Mouse (Mus musculus) cerebellum, postnatal 14 days (tissue): ENCODE results near the gene Zfp207.
"Not testable (repeated sequence)": the region's sequence is repeated elsewhere in the genome, so short reads cannot be mapped to it uniquely, and the experiment has no call there.

Experiments
- DNase-seq, 2 experiments: peaks; one replicate each; pipeline ENCODE4 v3.0.0; 2021; ENCODE audit warnings: mixed read lengths in 2 of 2

Gene Zfp207

DNA sequence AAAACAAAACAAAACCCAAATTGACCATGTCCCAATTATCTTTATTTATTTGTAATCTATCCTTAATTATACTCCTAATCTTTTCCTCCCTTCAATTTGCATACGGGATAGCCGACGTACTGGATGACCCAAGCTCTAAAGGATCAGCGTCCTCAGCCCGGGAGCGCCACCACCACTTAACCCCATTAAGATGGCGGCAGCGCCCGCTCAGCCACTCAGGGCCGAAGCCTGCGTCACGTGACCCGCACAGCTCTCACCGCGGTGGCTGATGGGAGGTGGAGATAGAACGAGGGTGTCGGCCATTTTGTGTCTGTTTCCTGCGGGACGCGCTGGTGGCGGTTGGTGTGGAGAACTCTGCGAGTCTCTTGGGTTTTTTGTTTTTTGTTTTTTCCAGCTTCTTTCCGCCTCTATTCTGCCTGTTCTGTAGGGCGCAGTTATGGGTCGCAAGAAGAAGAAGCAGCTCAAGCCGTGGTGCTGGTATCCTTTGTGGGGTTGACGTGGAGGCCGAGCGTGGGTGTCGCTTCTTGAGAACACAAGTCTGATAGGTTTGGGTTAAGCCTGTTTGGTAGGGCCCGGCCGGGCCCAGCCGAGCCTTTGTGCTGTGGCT lies at the start of gene Zfp207:
Gene Zfp207, plus strand, starts transcription at position 261 of the 607 bp plus-strand sequence.
- DNase-seq = peak; percentile 99

DNA sequence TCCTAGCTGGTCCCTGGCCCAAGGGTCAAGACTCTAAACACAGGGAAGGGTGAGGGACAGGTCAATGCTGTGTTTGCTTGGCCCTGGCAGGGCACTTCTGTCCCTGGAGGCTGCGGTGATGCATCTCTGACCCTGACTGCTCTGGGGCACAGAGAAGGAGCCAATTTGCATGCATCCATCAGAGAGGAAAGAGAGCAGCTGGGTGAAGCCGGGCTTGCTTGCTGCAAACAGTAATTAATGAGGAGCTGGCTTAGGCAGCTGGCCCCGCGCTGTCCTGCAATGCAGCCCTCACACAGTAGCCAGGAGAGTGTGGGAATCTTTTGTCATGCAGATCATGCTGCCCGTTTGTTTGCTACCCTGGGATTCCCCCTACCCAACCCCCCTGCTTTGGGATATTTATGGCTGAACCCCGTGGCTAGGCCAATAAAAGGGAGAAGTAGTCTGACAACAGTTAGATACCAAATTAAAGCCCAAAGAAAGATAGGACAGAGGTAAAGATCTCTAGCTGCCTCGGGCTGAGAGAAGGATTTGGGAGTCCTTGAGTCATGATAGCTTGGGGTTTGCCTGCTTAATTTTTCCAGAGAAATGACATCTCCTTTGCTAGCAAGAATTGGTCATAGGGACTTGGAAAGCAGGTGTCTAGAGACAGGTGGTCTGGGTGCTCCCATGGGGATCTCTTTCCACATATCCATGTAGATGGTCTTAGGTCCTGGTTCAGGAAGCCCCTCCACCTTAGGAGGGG lies 47.3 kb upstream of the Zfp207 start:
- peak in 1 of 2 experiments; percentile 18 for DNase-seq

DNA sequence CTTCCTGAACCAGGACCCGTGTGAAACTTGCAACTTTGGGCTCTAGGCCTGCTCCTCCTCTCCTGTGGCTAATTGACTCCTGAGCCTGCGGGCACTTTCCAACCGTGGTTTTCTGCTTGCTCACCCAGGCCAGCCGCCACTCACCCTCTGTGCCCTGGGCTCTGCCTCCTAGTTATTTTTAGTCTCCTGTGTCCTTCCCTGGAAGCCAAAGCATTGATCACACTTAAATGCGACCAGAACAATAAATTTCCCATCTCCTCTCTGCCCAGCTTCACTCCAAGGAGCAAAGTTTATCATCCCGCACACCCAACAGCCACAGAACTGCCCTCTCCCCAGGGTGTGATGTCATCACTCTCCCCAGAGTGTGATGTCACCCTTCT lies 46.7 kb upstream of the Zfp207 start:
- DNase-seq = no peak

DNA sequence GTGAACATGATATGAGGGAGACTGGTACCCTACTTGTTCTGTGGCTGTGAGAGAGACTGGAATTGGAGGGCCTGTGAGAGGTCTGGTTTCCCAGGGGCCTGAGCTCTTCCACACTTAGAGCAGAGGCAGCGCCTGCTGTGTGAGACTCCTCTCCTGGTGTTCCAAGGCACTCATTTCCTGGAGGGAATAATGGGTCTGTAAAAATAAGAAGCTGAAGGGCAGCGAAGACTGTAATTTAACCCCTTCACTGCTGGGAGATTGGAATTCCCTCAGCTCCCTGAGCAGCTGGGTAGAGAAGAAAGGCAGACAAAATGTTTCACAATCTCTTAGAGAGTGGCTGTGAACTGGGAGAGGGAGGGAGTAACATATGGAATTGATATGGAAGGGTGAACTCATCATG lies 40.6 kb upstream of the Zfp207 start:
- DNase-seq = no peak

DNA sequence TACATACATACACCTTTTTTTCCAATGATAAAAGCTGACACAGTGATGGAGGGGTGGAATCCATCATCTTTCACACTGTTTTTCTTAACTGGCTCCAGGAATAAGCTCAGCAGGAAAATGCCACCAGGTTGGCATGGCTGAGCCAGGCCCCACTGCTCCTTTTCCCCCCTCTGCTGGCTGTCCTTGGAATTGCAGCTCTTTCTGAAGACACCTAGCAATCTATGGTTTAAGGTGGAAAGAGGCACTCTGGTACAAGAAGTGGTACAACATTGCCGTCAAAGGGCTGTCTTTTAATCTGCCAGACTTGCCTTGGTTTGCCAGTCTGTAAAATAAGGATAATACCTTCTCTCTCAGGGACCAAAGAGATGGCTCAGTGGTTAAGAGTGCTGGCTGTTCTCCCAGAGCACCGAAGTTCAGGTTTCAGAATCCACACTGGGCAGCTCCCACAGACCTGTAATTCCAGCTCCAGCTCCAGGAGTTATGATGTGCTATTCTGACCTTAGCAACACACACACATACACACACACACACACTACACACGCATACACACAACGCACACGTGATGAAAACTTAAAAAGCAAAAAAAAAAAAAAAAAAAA lies 31.1 kb upstream of the Zfp207 start:
- DNase-seq = peak; percentile 95 to 99

DNA sequence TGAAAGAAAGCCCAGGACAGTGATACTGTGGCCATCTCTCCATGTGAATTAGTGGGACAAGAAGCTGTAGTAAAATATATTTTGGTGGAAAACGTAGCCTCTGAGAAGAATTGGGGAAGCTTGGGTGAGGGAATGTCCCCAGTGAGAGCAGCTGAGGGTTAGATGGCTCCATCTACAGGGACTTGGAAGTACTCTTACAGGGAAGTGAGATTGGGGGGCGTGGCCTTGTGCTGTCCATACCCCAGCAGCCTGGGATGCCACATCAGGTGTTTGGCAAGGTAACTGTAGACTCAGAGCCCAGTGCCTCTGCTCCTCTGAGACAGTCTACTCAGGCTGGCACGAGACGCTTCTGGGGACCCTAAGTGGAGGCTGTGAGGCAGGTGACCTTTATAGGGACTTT lies 28.2 kb upstream of the Zfp207 start:
- peak in 1 of 2 experiments; percentile 25 for DNase-seq

DNA sequence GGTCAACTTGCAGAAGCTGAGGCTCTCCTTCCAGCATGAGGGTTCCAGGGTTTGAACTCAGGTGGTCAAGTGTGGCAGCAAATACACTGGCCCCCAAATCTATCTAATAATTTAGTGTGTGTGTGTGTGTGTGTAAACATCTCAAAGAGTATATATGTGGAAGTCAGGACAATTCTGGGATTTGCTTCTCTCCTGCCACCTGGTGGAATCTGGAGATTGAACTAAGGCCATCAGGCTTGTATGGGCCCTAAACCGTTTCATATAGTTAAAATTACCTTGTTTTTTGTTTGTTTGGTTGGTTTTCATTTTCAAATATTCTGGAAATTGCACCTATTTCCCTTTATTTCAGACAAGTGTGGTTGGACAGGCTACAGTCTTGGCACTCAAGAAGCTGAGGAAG lies 14.1 kb upstream of the Zfp207 start:
- no peak for DNase-seq

DNA sequence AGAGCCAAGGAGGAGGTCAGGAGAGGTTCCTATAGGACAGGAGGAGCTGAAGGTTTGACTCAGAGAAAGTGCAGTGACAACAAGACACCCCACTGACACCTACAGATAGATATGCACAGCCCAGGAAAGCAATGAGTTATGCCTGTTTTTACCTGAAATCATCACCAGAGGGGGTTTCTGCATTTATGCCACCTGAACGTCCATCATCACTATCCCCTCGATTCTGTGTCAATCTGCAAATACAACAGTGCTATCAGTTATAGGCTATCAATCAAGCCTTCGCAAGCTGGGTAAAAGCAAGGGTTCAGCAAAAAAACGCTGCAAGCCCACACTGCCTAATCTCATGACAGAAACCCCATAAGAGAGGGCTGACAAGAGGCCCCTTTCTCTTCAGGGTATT lies 6.4 kb upstream of the Zfp207 start:
- DNase-seq = no peak

DNA sequence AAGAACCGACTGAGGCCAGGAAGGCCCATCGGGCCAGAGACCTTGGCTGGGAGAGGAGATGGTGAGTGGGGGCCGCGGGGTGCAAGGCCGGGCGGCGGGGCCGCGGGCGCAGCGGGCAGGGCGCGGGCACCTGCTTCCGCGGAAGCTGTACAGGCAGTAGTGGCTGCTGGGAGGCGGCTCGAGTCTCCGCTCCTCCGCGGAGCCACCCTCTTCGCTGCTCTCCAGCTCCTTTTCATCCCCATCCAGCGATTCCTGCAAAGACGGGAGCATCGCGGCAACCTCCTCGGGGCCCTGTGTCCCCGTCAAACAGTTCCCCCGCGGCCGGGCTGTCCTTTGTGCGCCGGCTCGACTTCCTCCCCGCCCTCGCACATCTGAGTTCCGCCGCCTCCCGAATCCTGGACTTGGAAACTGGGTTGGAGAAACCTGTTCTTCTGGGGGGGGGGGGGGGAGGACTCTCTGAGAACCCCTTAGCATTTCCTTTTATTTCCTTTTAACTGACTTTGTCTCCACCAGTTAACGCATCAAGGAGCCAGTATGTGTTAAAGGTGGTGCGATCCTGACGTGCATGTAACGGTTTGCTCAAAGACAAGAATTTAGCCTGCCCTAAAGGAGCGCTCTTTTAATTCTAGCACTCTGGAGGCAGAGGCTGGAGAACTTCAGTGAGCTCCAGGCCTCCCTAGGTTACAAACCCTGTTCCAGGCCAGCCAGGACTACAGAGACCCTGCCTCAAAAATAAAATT lies 5.2 kb upstream of the Zfp207 start, which contains the start of gene 5730455P16Rik:
Gene 5730455P16Rik, minus strand, starts transcription at position 323 of the 740 bp plus-strand sequence.
- DNase-seq = peak; percentile 92 to 94

DNA sequence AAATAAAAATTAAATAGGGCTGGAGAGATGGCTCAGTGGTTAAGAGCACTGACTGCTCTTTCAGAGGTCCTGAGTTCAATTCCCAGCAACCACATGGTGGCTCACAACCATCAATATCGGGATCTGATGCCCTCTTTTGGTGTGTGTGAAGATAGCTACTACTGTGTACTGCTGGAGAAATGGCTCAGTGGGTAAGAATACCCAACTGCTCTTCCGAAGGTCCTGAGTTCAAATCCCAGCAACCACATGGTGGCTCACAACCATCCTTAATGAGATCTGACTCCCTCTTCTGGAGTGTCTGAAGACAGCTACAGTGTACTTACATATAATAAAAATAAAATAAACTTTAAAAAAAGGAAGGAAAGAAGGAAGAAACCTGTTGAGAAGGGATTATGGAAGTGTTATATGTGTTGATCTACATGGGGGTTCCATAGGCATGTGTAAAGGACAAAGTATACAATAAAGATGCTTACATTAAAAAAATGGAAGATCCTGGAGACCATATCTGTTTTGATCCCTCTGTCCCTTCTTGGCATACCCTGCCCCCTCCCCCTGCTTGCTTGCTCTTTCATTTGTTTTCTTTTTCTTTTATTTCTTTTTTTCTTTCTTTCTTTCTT lies 4.5 kb upstream of the Zfp207 start:
- not testable (repeated sequence) for DNase-seq

DNA sequence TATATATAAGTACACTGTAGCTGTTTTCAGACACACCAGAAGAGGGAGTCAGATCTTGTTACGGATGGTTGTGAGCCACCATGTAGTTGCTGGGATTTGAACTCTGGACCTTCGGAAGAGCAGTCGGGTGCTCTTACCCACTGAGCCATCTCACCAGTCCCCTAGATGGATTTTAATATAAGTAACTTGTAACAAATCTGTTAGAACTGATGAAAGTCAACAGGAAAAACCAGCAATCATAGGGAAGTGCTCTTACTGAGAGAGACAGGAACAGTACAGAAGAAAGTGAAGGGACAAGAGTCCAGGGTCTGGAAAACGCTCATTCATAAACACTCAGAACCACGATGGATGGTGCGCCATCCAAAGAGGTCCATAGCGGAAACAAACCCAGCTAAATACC lies 3.9 kb upstream of the Zfp207 start:
- DNase-seq = not testable (repeated sequence)

DNA sequence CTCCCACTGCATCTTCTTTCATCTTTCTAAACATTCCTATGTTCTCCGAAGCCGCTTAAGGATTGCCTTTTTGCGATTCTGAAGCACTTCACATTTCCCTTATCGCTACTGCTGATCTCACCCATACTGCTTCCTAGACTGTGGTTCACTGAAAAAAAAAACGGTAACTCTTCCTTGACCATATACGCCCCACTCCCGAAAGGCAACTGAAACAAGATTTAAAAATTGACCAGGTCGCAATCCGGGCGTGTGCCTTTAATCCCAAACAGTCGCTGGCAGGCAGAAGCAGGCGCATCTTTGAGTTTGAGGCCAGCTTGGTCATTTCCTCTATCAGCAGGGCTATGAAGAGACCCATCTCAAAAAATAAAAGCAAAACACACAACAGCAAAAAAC lies 457 bp upstream of the Zfp207 start:
- peak in 1 of 2 experiments; percentile 41 for DNase-seq

DNA sequence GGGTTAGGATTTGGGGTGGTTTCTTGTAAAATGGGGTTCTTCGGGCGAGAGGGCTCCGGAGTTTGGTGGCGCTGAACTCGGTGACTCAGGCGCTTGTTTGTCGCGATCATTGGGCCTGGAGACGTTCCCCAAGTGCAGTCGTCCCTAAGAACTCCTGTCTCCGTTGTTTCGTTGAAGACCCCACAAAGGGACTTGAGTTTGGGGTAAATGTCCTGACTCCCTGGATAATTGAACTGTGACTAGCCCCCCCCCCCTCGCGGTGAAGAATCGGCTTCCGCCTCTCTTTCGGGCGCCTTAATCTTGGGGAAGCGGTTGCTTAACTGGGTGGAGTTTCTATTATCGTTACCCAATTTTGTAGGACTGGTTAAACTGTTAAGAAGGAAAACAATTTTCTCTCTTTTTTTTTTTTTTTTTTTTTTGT lies 557 bp downstream of the Zfp207 start:
- peak in 1 of 2 experiments; percentile 55 for DNase-seq

DNA sequence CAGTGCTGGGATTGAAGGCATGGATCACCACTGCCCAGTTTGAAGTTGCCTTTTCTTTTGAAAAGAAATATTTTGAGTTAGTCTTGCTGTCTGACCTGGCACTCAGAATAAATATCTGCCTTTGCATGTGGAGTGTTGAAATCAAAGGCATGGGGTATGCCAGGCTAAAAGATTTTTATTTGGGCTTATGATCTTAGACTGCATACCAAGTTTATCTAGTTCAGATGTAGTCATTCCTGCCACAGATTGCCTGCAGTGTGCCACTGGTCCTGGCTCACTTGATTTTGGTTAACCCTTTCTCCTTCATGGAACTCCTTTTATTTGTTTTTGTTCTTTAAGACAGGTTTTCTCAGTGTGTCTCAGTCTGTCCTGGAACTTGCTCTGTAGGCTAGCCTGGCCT lies 1.4 kb downstream of the Zfp207 start:
- no peak for DNase-seq

DNA sequence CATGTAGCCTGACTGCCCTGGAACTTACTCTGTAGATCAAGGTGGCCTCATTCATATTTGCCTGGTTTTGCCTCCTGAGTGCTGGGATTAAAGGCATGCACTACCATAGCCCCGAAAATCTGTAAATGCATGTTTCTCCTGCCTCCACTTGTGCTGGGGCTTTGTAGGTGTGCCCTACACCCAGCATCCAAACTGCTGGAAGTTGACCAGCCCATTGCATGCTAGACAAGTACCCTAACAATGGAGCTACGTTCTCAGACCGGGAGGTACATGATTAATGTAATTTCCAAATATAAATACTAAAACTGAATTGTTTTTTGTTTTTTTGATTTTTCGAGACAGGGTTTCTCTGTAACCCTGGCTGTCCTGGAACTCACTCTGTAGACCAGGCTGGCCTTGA lies 2.0 kb downstream of the Zfp207 start:
- DNase-seq = peak in 1 of 2 experiments; percentile 23

DNA sequence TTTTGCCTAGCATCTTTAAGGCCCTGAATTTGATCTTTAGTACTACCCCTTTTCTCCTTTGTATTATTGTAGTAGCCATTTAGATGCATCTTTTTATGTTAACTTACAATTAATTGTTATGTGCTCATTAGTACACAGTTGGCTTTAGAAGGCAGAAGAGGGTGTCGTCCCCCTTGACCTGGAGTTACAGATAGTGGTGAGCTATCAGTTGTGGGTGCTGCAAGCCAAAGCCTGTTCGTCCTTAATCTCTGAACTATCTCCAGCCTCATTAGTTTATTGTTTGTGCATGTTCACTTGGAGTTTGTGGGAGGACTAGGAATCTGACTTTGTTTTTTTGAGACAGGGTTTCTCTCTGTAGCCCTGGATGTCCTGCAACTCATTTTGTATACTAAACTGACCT lies 3.7 kb downstream of the Zfp207 start:
- DNase-seq = no peak

DNA sequence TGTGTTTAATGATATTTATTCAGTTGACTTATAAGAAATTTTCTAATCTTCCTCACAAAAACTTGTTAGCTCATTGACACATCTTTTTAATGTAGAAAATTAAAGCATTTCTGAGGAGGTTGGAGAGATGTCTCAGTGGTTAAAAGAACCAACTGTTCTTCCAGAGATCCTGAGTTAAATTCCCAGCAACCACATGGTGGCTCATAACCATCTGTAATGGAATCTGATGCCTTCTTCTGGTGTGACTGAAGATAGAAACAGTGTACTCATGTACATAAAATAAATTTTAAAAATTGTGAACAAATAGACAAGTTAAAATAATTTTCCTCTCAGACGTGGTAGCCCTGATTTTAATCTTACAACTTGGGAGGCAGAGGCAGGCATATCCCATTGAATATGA lies 6.8 kb downstream of the Zfp207 start:
- no peak for DNase-seq

DNA sequence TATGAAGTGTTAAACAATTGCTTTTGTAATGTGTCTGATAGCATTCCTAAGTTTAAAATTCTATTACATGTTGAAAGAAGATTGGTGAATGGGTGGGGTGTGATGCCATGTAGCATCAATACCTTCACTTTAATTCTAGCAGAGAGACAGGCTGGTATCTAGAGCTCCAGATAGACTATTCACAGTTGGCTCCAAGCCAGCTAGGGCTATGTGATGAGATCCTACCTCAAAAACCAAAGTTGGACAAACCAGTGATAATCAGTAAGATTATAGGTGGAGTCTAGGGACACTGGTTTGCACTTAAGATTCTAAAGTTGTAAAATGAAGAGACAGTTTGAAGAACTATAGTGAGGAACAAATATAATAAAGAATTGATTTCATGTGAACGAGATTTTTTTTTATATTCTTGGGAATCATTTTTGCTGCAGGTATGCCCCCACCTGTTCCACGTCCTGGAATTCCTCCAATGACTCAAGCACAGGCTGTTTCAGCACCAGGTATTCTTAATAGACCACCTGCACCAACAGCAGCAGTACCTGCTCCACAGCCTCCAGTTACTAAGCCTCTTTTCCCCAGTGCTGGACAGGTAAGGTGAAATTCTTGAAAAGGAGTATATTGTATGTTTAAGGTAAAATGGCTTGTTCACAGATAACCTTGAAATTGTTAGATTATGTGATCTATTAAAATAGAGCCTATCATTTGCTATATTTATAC lies 8.5 kb downstream of the Zfp207 start:
- DNase-seq = peak; percentile 26 to 38

DNA sequence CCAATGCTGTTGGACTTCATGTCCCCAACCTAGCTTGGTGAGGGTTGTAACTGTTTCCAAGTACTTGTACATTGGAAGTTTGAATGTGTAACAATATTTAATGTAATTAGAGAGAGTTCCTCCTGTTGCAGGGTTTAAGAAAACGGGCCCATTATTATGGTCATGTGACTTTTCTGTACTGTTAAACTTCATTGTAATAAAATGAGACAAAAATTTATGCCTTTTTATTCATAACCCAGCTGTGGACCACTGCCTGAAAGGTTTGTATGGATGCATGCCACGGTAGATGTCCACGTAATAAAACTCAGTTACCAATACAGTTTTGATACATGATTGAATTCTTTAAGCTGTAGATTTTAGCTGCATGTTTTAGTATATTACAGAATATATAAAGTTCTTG lies 12.9 kb downstream of the Zfp207 start:
- DNase-seq = no peak

DNA sequence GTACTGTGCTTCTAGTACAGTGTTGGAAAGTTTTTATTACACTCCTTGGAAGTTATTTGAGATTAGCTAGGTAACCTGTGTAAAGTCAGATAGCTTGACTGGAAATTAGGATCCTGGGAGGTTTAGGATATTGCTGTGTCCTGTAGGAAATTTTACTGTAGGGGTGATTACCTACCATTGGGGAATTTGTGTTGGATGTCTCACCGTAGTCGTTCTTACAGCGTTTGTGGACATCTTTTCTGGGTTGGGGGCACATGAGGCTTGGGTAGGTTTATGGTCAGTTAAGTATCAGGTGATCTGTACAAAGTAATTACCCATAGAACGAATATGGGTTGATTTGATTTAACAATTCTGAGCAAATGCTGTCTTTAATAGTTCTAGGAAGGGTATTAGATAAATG lies 13.5 kb downstream of the Zfp207 start:
- no peak for DNase-seq

DNA sequence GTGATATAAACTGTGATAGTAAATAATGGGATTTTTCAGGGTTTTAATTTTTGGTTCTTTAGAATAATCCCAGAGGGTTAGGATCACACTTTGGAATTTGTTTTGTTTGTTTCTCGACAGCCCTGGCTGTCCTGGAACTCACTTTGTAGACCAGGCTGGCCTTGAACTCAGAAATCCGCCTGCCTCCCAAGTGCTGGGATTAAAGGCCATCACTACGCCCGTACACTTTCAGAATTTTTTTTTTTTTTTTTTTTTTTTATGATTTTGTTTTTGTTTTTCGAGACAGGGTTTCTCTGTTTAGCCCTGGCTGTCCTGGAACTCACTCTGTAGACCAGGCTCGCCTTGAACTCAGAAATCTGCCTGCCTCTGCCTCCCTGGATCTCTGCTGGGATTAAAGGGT lies 24.8 kb downstream of the Zfp207 start:
- DNase-seq = not testable (repeated sequence)

DNA sequence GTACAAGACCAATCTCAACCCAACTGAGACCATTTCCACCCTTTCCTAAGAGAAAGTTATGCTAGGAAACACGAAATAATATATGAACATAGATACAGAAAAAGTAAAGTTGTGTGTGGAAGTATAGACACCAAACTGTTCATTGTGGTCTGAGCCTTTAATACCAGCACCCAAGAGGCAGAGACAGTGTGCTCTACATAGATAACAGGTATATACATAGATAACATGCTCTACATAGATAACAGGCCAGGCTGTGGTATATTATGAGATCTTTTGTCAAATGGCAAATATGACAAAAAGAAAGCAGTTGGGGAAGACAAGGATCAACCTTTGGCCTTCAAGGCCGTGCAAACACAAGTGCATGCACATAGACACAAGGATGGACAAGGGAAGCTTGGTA lies 27.3 kb downstream of the Zfp207 start:
- no peak for DNase-seq
